Mouse (Mus musculus): ENCODE data around the gene Slc16a4.
"Not testable (repeated sequence)": the region's sequence is repeated elsewhere in the genome, so short reads cannot be mapped to it uniquely, and the experiment has no call there.

DNA sequence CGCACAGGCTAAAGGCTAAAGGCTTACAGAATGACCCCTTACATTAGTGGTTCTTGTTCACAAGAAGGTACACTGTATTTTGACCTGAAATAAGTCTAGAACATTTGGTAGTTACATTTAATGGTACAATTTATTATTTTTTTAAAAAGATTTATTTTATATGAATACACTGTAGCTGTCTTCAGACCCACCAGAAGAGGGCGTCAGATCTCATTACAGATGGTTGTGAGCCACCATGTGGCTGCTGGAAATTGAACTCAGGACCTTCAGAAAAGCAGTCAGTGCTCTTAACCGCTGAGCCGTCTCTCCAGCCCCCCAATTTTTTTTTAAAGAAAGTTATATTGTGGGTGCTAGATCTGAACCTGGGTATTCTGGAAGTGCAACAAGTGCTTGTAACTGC lies 5.9 kb downstream of the Slc16a4 start:
- TF ChIP-seq CTCF (IDR thresholded peaks at IDR 0.05; ENCODE audit: low read depth, low read length); POLR2A (IDR thresholded peaks at IDR 0.05; ENCODE audit: borderline replicate concordance, low read depth, low read length): not testable (repeated sequence)

Measured in bone marrow macrophage, adult 2 months (primary cell).